ENCODE assay signal across 9 mouse cellular contexts in genomic region chr19:6529265-6529985, GRCm38 (mm10). TPM values are rescaled to one million over a fixed set of nuclear protein-coding genes. Genes with fewer than 3 reads are reported as not detected.
DNase-seq lines count a peak whose midpoint lies in the region; ATAC-seq and TF ChIP-seq lines count a peak whose summit lies in the region.
"Had no signal": no experiment of that assay in that cellular context is flagged by ENCODE, and none has a peak within 500 bp of the region (broad histone marks: within the 10 kb centered on the region; RNA-seq: fewer than 3 reads in every experiment).

No protein-coding gene starts in this region.

- no peak; the same call in 1 of the 2 replicates for ATAC-seq in hindbrain, embryonic 16.5 days
- 0 out of 2 replicates have a peak, but pooled peaks have one; percentile 14 for ATAC-seq in megakaryocyte progenitor cell, adult 5-6 weeks (replicated peaks; ENCODE audit: poor library complexity)
- no peak for ATAC-seq in inflammation-experienced regulatory T-cells, adult 6 months

- H3K4me2 ChIP-seq in hindbrain, embryonic 16.5 days (ENCODE audit: low read length) = peak overlapping the region; percentile 11; the same call in 1 of the 2 replicates

- H3K27ac ChIP-seq in hindbrain, embryonic 16.5 days (ENCODE audit: low read depth, low read length) = peak overlapping the region; percentile 37; the same call in 1 of the 2 replicates
- no peak overlapping the region for H3K27ac ChIP-seq in gastrocnemius, adult 2 months

- no peaks in the 10 kb centered on the region for H3K27me3 ChIP-seq in hindbrain, embryonic 16.5 days (replicated peaks; ENCODE audit: control insufficient read depth, insufficient read depth, low read length)

- no peak for TF ChIP-seq CTCF in gastrocnemius, adult 2 months (IDR thresholded peaks at IDR 0.05)

- WGBS in hindbrain, embryonic 16.5 days = 60% methylated on average over 14 of the region's 14 CpGs

- H3K9ac ChIP-seq in hindbrain, embryonic 16.5 days (ENCODE audit: low read depth, low read length) = no peak overlapping the region

- peaks cover 7% of the 10 kb centered on the region; the same call in 1 of the 2 replicates for H3K36me3 ChIP-seq in hindbrain, embryonic 16.5 days (ENCODE audit: control insufficient read depth, insufficient read depth, low read length)

- no peak overlapping the region for H3K4me3 ChIP-seq in hindbrain, embryonic 16.5 days (ENCODE audit: low read length)
- no peak overlapping the region for H3K4me3 ChIP-seq in gastrocnemius, adult 2 months
- H3K4me3 ChIP-seq: erythroblast, embryonic 14.5 days had no signal

- H3K4me1 ChIP-seq in hindbrain, embryonic 16.5 days (ENCODE audit: control insufficient read depth, insufficient read depth, low read depth, low read length) = peaks cover 36% of the 10 kb centered on the region

- peak; percentile 63 for DNase-seq in adrenal gland, postnatal 14 days
- DNase-seq in adrenal gland, postnatal 25 days = no peak
- peak; percentile 90 for DNase-seq in embryo, embryonic 10.5 days (ENCODE audit: low spot score)
- DNase-seq in gastrocnemius, adult 2 months = no peak
- no peak for DNase-seq in layer of hippocampus, postnatal 14 days (ENCODE audit: low spot score in 2 of 2)

- H3K9me3 ChIP-seq in hindbrain, embryonic 16.5 days (ENCODE audit: control insufficient read depth, low read length) = no peaks in the 10 kb centered on the region

- intact Hi-C loops in gastrocnemius, adult 2 months (cut with DNase I) = no loop called here

RNA-seq across cellular contexts. Expression of gene Slc22a12, which starts 13.4 kb away (rescaled TPM):
- total RNA-seq in adrenal gland, postnatal 14 days (2021) = 0.64 TPM in 1 of 2 replicates, not detected in the other
- total RNA-seq in adrenal gland, postnatal 25 days (2021) = not detected in 2 replicates
- 0.14 TPM in 1 of 2 replicates, not detected in the other for polyA plus RNA-seq in hindbrain, embryonic 16.5 days (2015; fragmentation: Nextera tagmentation; extraction: Ambion mirVana)
- not detected in 2 replicates for total RNA-seq in megakaryocyte progenitor cell, adult 5-6 weeks (2015)
- not detected in 2 replicates for total RNA-seq in megakaryocyte progenitor cell, adult 5-6 weeks (2017)
- total RNA-seq in gastrocnemius, adult 2 months (2021) = not detected
- not detected for polyA plus RNA-seq in inflammation-experienced regulatory T-cells, adult 6 months (2017; shearing (Covaris generic))
- 1 to 10 TPM; 1.5 to 2.4 TPM for total RNA-seq in layer of hippocampus, postnatal 14 days (2021)
- polyA plus RNA-seq: erythroblast, embryonic 14.5 days had no signal

Comparison
In these comparisons a context has a peak if more than half of its experiments do, and no peak if none do; other contexts are left out.
1. DNase-seq: peak in adrenal gland, postnatal 14 days (single experiment) and embryo, embryonic 10.5 days (single experiment); none in adrenal gland, postnatal 25 days (single experiment), gastrocnemius, adult 2 months (single experiment) and layer of hippocampus, postnatal 14 days (0 of 2).